Mouse (Mus musculus) retina, adult 2 months (tissue): ENCODE measurements around the gene Rpa1.
A peak's percentile ranks its signal among the peaks of the same experiment; 100 is the strongest.
"Not testable (repeated sequence)": the region's sequence is repeated elsewhere in the genome, so short reads cannot be mapped to it uniquely, and the experiment has no call there.

Source experiments
- DNase-seq: peaks from one replicate; pipeline ENCODE4 v3.0.0-alpha.2; 2012; ENCODE audit warnings: low read depth, low spot score

The Rpa1 gene

DNA sequence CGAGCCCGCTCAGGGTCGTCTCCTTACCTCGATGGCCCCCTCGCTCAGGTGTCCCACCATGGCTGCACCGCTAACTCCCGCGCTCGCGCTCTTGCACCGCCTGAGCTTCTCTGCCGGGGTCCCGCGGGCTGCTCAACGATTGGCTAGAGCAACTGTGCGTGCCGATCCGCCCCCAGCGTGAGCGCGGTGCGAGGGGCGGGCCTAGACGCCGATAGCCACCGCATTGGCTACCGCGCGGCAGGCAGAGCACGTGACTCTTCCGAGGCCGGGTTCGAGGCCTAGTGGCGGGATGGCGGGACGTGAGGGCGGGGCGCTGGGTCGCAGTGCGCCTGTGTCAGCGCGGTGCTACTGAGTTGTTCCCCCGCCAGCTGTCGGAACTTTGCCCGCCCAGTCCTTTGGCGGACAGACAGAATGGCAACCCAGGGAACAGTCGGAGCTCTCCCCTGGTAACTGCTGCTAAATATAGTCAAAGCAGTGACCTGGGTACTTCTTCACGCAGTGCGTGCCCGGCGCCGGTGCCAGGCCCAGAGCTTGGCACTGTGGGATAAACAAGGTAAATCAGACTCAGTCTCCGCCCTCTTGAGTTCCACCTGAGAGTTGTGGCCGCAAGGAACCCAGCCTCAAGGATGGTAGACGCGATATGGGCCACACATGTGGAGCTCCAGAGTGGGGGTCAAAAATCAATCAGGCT lies at the start of gene Rpa1, which contains the start of gene Smyd4:
Gene Rpa1 (minus strand): TSS at position 126 of the 691 bp plus-strand sequence.
Gene Smyd4 (plus strand): TSS at position 235 of the 691 bp plus-strand sequence.
- DNase-seq = peak; percentile 81

DNA sequence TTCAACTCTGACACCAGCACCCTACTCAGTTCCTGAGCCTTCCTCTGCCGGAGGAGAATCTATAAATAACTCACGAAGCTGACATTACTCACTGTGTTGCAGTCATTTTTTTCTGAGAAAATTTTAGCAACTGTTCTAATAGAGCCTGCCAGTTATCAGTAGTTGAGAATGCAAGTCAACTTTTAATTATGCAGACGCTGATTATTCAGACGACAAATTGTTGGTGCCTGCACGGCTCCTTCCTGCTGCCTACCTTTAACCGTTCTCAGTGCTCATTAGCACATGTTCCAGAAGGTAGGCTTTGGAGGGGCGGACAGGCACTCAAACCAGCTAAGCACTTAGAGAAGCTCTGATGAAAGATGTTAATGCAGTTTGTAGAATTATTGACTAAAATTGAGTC lies 49.3 kb upstream of the Rpa1 start:
- DNase-seq = no peak

DNA sequence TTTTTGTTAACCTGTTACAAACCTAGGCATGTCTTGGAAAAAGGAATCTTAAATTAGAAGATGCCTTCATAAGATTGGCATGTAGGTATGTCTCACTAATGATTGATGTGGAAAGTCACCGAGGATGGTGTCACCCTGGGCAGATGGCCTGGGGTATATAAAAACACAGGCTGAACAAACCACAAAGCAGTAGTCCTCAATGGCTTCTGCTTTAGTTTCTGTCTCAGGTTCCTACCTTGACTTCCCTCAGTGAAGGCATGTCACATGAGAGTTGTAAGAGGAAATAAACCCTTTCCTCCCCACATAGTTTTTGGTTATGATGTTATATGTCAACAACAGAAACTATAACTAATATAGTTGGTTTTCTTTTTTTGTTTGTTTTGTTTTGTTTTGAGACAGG lies 47.5 kb upstream of the Rpa1 start:
- DNase-seq = no peak

DNA sequence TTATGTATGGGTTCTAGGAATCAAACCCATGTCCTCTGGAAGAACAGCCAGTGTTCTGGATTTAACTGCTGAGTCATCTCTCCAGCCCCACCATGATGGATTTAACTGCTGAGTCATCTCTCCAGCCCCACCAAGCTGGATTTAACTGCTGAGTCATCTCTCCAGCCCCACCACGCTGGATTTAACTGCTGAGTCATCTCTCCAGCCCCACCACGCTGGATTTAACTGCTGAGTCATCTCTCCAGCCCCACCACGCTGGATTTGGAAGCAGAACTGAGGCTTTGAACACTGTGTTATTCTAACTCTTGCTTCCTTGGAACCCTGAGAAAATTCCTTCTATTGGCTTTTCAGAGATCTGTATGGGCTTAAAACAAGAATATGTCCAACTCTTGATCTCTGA lies 35.4 kb upstream of the Rpa1 start:
- DNase-seq = not testable (repeated sequence)

DNA sequence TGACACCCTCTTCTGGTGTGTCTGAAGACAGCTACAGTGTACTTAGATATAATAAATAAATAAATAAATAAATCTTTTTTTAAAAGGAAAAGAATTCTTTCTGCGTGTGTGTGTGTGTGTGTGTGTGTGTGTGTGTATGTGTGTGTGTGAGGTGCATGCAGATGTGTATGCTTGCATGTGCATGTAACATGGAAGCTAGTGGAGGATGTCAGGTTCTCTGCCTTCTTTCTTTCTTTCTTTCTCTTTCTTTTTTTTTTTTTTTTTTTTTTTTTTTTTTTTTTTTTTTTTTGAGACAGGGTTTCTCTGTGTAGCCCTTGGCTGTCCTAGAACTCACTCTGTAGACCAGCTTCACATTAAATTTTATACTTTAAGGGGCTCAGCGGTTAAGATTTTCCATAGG lies 30.7 kb upstream of the Rpa1 start:
- DNase-seq = not testable (repeated sequence)

DNA sequence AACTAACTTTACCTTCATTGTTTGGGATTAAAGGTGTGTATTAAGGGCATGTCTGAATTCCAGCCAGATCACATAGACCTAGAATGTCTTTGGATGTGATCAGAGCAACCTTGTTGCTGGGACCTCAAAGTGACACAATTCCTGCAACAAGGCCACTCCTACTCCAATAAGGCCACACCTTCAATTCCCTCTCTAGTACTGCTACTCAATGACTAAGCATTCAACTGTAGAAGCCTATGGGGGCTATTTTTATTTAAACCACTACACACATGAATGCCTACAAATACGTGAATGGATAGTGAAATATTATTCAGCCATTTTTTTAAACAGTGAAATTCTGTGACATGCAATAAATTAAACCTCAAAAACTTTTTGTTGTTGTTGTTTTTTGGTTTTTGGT lies 29.0 kb upstream of the Rpa1 start:
- DNase-seq = no peak

DNA sequence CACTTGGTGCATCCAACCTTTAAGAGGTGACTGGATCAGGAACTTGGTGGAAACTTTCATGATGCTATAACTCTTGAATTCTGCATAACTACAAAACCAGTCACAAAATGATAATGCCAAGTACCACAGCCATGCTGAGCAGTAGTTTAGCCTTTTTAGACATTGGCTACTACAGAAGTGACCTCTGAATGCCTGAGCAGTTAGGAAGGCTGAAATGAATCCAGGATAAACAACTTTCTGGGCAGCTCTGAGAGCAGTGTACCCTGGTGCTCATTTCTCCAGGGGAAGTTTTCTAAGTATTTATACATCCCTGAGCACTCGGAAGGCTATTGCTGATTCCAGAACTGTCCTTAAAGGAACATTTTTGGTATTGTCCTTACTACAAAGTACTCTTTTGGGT lies 7.4 kb upstream of the Rpa1 start:
- no peak for DNase-seq

DNA sequence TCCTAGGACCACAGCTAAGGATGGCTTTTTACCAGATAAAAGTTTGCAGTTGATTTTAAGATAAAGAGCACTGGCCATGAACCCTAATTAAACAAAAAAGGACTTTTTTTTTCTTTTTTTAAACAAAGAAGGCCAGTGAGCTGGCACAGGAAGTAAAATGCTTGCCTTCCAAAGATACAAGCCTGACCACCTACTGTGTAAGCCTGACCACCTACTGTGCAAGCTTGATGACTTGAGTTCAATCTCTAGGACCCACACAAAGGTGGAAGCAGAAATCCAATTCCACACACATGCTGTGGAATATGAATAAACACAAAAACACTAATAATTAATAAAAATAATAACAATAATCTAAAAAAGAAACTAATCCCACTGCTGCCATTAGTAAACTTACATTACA lies 3.1 kb upstream of the Rpa1 start:
- DNase-seq = no peak

DNA sequence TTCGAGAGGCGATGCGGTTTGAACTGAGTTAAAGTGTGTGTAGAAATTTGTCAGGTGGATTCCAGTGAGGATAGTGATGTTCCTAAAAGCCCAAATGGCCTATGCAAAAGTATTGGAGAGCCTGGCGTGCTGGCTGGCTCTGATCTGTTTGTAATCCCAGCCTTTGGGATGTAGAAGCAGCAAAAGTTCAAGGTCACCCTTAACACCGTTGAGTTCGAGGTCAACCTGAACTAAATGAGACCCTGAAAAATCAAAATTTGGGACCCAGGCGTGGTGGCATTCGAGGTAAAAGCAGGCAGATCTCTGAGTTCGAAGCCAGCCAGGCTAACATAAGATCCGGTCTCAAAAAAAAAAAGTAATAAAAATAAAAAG lies 752 bp upstream of the Rpa1 start:
- peak; percentile 3 for DNase-seq

DNA sequence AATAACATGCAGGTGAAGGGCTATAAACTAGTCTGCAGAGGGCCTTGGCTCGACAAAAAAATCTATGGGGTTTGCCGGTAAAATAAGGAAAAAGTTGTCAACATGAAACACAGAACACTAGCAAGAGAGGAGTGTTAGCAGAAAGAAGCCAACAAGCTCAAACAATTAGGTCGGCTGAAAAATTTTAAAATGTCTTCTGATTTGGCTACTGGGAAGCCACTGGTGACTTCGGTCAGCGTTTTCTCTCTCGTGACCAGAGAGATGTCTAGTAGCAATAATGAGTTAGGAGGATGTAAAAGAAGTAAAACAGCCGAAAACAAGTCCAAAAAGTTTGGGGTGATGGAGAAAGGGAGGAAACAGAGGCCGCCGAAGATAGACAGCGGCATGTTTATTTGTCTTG lies 528 bp downstream of the Rpa1 start:
- DNase-seq = no peak

DNA sequence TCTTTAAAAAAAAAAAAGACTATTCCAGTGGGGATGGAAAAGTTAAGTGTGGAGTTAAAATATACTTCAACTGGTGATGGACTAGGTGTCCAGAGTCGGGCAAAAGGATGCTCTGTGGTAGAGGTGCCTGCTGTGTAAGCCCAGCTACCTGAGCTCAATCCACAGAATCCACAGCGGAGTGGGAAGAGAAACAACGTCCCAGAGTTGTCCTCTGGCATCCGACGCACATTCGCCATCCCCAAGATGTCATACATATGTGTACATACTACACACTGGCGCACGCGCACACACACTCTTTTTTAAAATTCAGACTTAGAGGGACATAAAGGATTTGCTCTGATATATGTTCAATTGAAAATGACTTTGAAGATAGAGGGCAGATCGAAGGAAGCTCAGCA lies 937 bp downstream of the Rpa1 start:
- DNase-seq = no peak

DNA sequence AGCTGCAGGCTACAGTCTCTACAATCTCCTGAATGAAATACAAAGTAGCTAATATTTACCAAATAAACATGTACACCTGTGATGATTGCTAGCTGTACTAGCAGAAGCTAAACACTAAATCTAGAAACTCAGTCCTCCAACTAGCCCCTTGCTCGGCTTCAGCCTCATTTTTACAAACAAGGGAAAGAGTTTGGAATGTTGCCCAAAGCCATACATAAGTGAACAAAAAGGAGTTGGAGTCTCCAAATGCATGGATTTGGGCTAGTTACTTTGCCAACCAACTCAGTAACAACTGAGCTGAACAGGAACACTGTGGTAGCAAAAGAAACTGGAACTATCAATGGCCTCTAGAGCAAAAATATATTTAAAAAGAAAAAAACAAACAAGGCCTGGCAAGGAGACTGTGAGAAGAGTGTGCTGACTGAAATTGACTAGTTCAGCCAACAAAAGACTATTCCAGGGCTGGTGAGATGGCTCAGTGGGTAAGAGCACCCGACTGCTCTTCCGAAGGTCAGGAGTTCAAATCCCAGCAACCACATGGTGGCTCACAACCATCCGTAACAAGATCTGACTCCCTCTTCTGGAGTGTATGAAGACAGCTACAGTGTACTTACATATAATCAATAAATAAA lies 1.5 kb downstream of the Rpa1 start:
- no peak for DNase-seq

DNA sequence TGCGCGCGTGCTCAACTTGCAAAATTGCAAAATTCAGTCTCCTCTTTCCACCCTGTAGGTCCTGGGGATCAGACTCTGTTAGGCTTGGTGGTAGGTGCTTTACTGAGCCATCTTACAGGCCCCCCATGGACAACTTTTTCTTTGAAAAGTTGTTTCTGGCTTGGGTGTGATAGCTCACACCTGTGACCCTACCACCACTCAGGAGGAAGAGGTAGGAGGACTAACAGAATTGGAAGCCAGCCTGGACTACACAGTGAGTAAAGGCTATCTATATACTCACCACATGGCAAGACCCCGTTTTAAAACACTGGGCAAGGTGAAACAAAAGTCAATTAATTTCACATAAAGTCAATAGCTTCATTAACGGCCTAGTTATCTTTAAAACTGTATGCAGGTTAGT lies 3.4 kb downstream of the Rpa1 start:
- DNase-seq = no peak

DNA sequence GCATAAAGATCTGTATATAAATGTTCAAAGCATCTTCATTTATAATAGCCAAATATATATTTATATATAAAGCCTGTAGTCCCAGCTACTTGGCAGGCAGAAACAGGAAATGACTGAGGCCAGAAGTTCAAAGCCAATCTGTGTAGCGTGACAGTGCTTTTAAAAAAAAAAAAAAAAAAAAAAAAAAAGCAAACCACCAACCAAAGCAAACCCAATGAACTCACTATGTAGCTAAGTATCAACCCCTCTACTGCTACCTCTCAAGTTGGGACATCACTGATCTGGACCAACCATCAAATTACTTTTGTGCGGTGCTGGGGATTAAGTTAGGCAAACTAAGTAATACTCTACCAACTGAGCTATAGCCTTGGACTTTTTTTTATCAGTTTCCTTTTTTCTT lies 4.0 kb downstream of the Rpa1 start:
- no peak for DNase-seq

DNA sequence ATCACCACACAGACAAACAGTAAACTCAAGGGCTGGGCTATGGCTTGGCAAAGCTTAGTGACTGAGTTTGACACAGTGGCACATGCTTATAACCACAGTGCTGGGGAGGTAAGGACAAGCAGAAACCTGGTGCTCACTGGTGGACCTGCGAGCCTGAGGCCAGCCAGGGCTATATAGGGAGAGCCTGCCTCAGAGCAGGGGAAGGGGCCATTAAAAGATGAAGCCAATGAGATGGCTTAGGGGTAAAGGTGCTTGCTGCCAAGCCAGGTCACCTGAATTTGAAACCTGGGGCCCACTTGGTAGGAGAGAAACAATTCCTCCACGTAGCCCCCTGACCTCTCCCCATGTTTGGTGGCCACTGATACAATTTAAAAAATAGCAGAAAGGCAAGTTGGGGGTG lies 5.0 kb downstream of the Rpa1 start:
- DNase-seq = no peak

DNA sequence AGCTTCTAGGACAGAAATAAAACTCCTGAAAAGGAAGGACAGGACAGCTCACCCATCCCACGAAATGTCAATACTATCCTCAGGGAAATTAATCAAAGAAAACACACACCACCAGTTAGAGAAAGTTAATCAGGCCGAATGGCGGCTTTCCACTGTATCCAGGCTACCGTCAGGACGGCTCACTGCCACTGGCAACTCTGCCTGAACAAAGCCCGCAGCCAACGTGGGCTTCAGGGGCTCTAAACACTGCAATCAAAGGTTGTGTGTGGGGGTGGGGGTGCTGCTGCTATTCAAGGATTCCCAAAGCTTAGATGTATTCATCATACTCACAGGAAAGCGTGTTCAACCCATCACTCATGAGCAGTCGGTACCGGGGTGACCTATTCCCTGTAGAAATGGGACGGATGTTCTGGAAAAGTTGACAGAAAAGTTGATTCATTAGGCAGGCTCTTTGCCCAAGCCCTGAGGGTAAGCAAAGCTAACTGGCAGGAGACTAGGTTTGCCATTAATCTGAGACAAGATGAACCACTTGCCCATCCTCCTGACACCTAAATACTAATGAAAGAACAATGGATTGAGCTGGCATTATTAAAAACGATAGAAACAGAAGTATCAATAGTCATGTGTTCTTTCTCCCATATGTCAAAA lies 7.3 kb downstream of the Rpa1 start:
- DNase-seq = no peak

DNA sequence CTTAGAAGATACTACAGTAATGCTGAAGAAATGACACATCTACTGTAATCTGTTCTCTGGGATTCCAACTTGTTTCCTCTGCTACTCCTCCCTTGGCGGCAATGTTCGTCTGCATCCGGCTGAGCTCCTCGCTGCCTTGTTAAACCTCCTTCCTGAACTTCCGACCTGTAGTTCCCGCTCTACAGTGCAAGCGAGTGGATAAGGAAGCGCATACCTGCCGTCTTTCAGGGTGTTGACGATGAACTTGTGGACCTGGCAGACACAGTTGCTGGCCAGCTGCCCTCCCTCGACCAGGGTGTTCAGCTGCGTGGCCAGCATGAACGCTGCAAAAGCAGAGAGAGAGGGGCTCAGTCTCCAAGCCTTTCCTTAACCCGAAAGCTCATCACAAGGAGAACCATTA lies 8.0 kb downstream of the Rpa1 start:
- no peak for DNase-seq

DNA sequence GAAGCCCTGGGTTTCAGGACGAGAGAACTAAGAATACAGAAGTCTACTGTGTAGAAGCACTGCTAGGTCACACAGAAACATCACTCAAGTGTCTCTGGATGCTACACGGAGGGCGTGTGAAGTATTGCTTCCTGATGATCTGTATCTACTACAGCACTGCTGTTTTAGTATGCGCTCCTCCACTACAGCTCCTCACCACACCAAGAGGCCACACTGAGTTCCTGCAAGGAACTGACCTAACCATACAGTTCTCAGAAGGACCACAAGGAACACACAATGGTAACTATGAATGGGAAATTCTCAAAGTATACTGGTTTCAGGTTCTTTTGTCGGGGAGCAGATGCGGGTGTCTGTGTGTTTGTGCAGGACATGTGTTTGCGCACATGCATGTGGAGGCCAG lies 10.9 kb downstream of the Rpa1 start:
- DNase-seq = no peak

DNA sequence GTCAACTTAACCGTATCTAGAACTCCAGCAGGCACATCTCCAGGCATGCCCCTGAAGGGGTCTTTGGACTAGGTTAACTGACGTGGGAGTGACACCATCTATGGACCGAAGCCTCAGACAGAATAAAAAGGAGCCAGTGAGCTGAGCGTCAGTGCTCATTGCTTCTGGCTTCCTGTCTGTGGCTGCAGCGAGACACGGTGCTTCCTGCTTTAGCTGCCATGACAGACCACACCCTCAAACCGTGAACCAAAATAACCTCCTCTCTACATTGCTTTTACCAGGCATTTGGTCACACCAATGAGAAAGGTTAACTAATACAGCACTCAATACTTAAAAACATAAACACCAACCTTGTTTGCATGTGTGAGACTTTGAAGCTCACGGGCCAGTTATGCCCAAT lies 11.4 kb downstream of the Rpa1 start:
- no peak for DNase-seq

DNA sequence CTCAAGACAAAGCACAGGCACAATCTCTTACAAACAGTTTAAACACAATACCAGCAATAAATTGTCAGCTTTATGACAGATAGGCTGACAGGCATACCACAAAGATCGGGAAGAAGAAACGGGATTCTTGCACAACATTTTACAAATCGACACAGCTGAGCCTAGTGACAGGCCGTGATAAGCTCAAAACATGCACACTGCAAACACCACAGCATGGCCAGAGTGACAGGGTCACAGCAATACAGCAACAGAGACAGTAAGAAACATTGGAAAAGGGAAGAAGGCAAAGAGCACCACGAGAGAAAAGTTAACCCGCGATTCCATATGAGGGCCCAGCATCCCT lies 22.2 kb downstream of the Rpa1 start:
- no peak for DNase-seq

DNA sequence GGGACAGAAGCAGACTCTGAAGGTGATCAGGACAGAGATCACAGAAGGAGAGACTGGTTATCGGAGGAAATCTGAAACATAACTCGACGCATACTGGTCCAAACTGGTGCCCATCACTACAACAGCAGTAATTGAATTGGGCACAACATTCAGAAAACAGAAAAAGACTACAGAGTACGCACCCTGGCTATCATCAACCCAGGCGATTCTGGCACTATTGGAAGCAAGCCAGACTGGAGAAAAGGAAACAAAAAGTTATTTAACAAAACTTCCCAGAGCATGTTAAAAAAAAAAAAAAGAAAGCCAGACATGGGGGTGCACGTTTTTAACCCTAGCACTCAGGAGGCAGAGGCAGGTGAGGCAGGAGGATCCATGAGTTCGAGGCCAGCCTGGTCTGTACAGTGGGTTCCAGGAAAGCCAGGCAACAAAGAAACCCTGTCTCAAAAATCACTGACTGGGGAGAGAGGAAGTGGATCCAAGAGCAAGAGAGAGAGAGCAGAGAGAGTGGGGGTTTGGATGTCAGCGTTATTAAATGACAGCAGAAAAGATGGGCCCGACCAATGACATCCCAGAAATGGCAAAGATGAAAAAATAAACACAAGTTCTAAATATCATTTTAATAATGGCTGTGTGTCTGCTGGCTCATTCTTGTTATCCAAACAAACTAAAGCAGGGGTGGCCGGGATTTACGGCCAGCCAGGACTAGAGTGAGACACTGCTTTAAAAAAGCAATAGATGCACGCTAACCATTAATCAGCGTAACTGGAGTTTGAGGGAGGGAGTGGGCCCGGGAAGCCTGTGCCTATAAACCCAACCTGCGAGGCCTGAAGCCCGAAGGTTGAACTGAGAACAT lies 22.8 kb downstream of the Rpa1 start:
- DNase-seq = no peak

DNA sequence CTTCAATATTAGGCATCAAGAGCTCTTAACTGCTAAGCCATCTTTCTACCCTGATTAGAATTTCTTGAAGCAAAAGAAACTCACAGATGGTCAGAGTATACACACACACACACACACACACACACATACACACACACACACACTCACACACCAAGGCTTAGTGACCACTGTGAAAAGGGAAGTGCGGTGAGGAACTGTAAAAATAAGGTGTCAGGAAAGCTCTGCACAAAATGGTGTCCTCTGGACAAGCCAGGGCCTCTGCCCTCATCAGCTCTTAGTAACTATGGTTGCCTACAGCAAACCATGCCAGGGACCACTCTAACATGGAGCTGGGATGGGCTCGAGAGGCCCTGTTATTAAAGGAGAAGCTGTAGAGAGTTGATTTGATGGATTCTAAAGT lies 23.7 kb downstream of the Rpa1 start:
- no peak for DNase-seq
